Mouse (Mus musculus): ENCODE results near the gene Adamts2. TPM values are rescaled to one million over a fixed set of nuclear protein-coding genes. Genes with fewer than 3 reads are reported as not detected.
A peak's percentile ranks its signal among the peaks of the same experiment; 100 is the strongest.

The Adamts2 gene
- polyA plus RNA-seq, 1 experiment from 2014 or later: 5.7 TPM

DNA sequence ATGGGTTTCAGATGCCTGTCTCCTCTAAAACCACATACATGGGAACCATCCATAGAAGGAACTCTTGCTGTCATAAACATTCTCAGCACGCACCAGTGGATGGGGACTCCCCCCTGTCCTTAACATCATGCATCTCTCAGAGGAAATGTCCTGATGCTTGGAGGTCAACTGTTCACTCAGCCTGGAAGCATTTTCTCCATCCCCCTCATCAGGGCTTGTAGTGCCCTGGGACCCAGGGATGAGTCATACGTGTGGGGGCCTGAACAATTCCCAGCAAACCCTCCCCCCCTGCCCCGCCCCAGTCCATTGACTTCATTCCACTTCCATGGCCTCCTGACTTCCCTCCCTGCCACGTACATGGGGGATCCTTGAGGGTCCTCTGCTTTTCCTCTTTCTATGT, 62.9 kb downstream of the Adamts2 start:
- 61% methylated on average over 4 of the region's 4 CpGs for WGBS
- Histone ChIP-seq H3K27me3 (ENCODE audit: insufficient read depth, low read length) (no peaks in the 10 kb centered on the region), H3K4me3 (ENCODE audit: low read length) (no peak overlapping the region), H3K9me3 (ENCODE audit: low read length) (no peaks in the 10 kb centered on the region), H3K4me2 (replicated peaks; ENCODE audit: low read depth, low read length) (no peak overlapping the region), H3K27ac (ENCODE audit: low read length) (no peak overlapping the region), H3K36me3 (ENCODE audit: insufficient read depth, low read length) (no peaks in the 10 kb centered on the region), H3K9ac (replicated peaks; ENCODE audit: low read length) (no peak overlapping the region), H3K4me1 (ENCODE audit: insufficient read depth, low read length) (0 out of 2 replicates have a peak, but pooled peaks cover under 1% of the 10 kb centered on the region)
- ATAC-seq (ENCODE audit: low FRiP score, low TSS enrichment): no peak

DNA sequence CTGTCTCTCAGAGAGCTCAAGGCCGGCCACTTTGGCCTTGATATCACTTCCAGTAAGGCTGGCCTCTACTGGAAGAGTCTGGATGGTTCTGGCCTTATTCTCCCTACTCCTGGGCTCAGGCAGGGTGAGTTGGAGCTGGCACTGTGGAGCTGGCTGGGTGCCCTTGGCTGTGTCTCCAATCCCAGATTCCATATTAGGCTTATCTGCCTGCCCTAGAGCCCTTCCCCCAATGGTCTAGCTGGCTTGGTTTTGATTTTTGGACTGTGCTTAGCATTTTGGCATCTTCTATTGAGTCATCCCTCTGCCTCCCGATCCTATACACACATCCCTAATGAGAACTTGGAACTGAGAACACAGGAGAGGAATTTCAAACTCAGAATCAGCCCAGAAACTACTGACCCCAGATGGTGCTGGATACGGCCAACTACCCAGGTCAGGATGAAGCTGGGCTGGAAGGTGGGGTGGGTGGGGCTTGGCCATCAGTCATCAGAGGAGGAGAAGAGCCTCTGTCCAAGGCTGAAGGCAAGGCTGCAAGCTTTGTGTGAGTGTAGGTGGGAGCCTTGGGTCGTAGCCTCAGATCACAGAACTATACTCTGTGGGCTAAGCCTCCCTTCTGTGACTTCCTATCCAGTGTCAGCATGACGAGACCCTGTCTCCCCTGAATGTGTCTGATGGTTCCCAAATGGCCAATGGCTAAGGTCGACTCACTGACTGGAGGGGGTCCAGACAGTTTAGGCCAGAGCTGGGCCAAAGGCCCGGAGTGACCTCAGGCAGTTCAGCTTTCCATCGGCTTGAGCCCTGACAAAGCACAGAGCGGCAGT, 67.9 kb downstream of the Adamts2 start:
- H3K9ac ChIP-seq (replicated peaks; ENCODE audit: low read length): 0 out of 2 replicates have a peak overlapping the region, but pooled peaks have one; percentile 10
- H3K27ac ChIP-seq (ENCODE audit: low read length): 0 out of 2 replicates have a peak overlapping the region, but pooled peaks have one; percentile 4
- no peaks in the 10 kb centered on the region for H3K36me3 ChIP-seq (ENCODE audit: insufficient read depth, low read length)
- no peaks in the 10 kb centered on the region for H3K9me3 ChIP-seq (ENCODE audit: low read length)
- H3K4me3 ChIP-seq (ENCODE audit: low read length): no peak overlapping the region
- no peaks in the 10 kb centered on the region for H3K27me3 ChIP-seq (ENCODE audit: insufficient read depth, low read length)
- no peak for ATAC-seq (ENCODE audit: low FRiP score, low TSS enrichment)
- WGBS: 57% methylated on average over 9 of the region's 9 CpGs
- H3K4me1 ChIP-seq (ENCODE audit: insufficient read depth, low read length): 0 out of 2 replicates have a peak, but pooled peaks cover 5% of the 10 kb centered on the region
- H3K4me2 ChIP-seq (replicated peaks; ENCODE audit: low read depth, low read length): no peak overlapping the region

DNA sequence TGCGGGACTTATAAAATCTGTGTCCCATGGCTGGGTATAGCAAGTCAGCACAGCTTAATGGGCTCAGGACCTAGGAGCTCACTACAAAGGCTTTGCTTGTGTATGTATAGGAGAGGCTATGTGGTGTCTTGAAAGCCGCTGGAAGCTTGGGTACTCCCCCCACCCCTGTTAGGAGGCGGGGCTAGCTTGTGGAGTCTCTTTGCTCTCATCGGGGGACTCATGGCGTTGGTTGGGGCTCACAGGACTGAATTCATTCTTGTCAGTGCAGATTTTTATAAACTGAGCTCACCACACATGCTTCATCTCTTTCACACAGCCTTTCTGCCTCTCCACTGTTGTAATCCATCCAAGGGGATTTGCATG, 68.5 kb downstream of the Adamts2 start:
- Histone ChIP-seq H3K36me3 (ENCODE audit: insufficient read depth, low read length) (no peaks in the 10 kb centered on the region), H3K9me3 (ENCODE audit: low read length) (no peaks in the 10 kb centered on the region), H3K4me3 (ENCODE audit: low read length) (no peak overlapping the region), H3K27ac (ENCODE audit: low read length) (0 out of 2 replicates have a peak overlapping the region, but pooled peaks have one; percentile 4), H3K4me1 (ENCODE audit: insufficient read depth, low read length) (0 out of 2 replicates have a peak, but pooled peaks cover 5% of the 10 kb centered on the region), H3K27me3 (ENCODE audit: insufficient read depth, low read length) (no peaks in the 10 kb centered on the region), H3K4me2 (replicated peaks; ENCODE audit: low read depth, low read length) (no peak overlapping the region), H3K9ac (replicated peaks; ENCODE audit: low read length) (no peak overlapping the region)
- WGBS: 77% methylated on average over 5 of the region's 5 CpGs
- ATAC-seq (ENCODE audit: low FRiP score, low TSS enrichment): no peak

DNA sequence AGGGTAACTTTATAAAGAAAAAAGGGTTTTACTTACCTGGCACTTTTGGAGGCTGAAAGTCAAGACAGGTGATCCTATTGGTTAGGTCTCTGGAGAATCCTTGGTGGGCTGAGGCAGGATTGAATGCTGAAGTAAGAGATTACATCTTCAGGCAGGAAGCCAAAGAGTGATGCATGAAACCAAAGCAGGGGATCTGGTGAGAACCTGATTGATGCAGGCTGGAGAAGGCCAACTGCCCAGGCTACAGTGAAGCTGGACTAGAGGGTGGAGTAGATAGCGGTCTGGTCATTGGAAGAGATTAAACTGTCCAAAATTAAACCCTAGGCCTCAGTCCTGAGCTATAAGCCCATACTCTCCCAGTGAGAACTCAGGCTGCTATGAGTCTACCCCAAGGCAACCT, 69.0 kb downstream of the Adamts2 start:
- Histone ChIP-seq H3K9me3 (ENCODE audit: low read length) (no peaks in the 10 kb centered on the region), H3K4me3 (ENCODE audit: low read length) (no peak overlapping the region), H3K9ac (replicated peaks; ENCODE audit: low read length) (no peak overlapping the region), H3K27me3 (ENCODE audit: insufficient read depth, low read length) (no peaks in the 10 kb centered on the region), H3K36me3 (ENCODE audit: insufficient read depth, low read length) (no peaks in the 10 kb centered on the region), H3K4me1 (ENCODE audit: insufficient read depth, low read length) (0 out of 2 replicates have a peak, but pooled peaks cover 5% of the 10 kb centered on the region), H3K27ac (ENCODE audit: low read length) (no peak overlapping the region), H3K4me2 (replicated peaks; ENCODE audit: low read depth, low read length) (no peak overlapping the region)
- no peak for ATAC-seq (ENCODE audit: low FRiP score, low TSS enrichment)
- 93% methylated on average over 1 of the region's 1 CpGs for WGBS

DNA sequence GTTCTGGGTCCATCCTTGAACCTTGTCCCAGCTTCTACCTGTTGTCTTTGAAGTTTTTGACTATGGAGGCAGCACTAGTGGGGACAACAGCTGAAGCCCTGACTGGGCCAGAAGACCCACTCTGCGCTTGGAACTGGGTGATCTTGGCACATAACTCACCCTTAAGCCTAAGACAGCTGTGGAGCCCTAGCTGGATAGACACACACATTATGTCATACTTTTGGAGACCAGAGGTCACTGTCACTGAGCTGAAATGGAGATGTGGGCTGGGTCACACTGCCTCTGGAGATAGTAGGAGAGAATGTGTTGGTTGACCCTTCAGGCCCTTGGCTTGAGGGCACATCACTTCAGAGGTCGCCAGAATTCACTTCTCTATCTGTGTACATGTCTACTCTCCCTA, 69.5 kb downstream of the Adamts2 start:
- WGBS: 78% methylated on average over 2 of the region's 2 CpGs
- no peak for ATAC-seq (ENCODE audit: low FRiP score, low TSS enrichment)
- no peaks in the 10 kb centered on the region for H3K36me3 ChIP-seq (ENCODE audit: insufficient read depth, low read length)
- H3K4me2 ChIP-seq (replicated peaks; ENCODE audit: low read depth, low read length): no peak overlapping the region
- no peaks in the 10 kb centered on the region for H3K27me3 ChIP-seq (ENCODE audit: insufficient read depth, low read length)
- H3K4me3 ChIP-seq (ENCODE audit: low read length): no peak overlapping the region
- H3K4me1 ChIP-seq (ENCODE audit: insufficient read depth, low read length): 0 out of 2 replicates have a peak, but pooled peaks cover 5% of the 10 kb centered on the region
- H3K9ac ChIP-seq (replicated peaks; ENCODE audit: low read length): no peak overlapping the region
- no peak overlapping the region for H3K27ac ChIP-seq (ENCODE audit: low read length)
- no peaks in the 10 kb centered on the region for H3K9me3 ChIP-seq (ENCODE audit: low read length)

DNA sequence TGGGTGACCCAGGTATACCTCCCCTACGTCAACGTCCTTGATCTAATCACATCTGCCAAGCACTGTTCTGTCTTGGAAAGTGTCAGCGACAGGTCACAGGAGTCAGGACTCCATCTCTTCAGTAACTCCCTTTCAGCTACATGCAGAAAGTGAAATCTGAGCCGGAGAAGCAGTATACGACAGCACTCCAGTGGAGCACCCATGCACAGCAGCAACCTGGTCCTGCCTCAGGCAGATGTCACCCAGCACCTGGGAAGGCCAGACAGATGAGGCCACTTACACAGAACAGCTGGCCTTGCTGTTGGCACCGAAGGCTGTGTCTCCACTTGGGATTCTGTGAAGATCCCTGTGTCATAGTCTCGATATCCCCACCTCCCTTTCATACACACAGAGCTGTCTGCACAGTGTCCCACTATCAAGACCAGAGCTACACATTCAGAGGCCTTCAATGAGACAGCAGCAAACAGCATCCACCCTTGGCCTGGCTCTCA, 70.0 kb downstream of the Adamts2 start:
- no peaks in the 10 kb centered on the region for H3K36me3 ChIP-seq (ENCODE audit: insufficient read depth, low read length)
- 48% methylated on average over 7 of the region's 7 CpGs for WGBS
- no peaks in the 10 kb centered on the region for H3K27me3 ChIP-seq (ENCODE audit: insufficient read depth, low read length)
- no peak overlapping the region for H3K4me3 ChIP-seq (ENCODE audit: low read length)
- 0 out of 2 replicates have a peak, but pooled peaks cover 5% of the 10 kb centered on the region for H3K4me1 ChIP-seq (ENCODE audit: insufficient read depth, low read length)
- no peak for ATAC-seq (ENCODE audit: low FRiP score, low TSS enrichment)
- no peak overlapping the region for H3K27ac ChIP-seq (ENCODE audit: low read length)
- no peak overlapping the region for H3K9ac ChIP-seq (replicated peaks; ENCODE audit: low read length)
- H3K4me2 ChIP-seq (replicated peaks; ENCODE audit: low read depth, low read length): no peak overlapping the region
- H3K9me3 ChIP-seq (ENCODE audit: low read length): no peaks in the 10 kb centered on the region

DNA sequence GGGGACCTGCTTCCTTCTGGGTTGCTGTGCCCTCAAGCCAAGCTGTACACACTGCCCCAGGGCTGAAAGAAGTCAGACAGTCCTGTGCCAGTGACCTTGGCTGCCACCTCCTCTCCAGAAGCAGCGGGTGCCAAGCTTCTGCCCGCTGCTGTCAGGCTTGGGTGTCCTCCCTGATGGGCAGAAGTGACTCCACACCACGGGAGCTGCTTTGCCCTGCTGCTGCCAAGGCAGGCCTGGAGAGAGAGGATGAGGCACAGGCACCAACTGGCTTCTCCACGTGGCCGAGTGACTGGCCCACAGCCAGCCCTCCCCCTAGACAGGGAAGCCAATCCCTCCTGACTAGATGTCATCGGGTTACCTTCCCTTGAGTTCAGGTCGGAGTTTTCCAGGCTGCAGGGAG, 71.0 kb downstream of the Adamts2 start:
- Histone ChIP-seq H3K9ac (replicated peaks; ENCODE audit: low read length) (no peak overlapping the region), H3K4me2 (replicated peaks; ENCODE audit: low read depth, low read length) (no peak overlapping the region), H3K9me3 (ENCODE audit: low read length) (no peaks in the 10 kb centered on the region), H3K27me3 (ENCODE audit: insufficient read depth, low read length) (no peaks in the 10 kb centered on the region), H3K36me3 (ENCODE audit: insufficient read depth, low read length) (no peaks in the 10 kb centered on the region), H3K4me1 (ENCODE audit: insufficient read depth, low read length) (0 out of 2 replicates have a peak, but pooled peaks cover 5% of the 10 kb centered on the region), H3K27ac (ENCODE audit: low read length) (no peak overlapping the region), H3K4me3 (ENCODE audit: low read length) (no peak overlapping the region)
- ATAC-seq (ENCODE audit: low FRiP score, low TSS enrichment): no peak
- WGBS: 31% methylated on average over 7 of the region's 7 CpGs

DNA sequence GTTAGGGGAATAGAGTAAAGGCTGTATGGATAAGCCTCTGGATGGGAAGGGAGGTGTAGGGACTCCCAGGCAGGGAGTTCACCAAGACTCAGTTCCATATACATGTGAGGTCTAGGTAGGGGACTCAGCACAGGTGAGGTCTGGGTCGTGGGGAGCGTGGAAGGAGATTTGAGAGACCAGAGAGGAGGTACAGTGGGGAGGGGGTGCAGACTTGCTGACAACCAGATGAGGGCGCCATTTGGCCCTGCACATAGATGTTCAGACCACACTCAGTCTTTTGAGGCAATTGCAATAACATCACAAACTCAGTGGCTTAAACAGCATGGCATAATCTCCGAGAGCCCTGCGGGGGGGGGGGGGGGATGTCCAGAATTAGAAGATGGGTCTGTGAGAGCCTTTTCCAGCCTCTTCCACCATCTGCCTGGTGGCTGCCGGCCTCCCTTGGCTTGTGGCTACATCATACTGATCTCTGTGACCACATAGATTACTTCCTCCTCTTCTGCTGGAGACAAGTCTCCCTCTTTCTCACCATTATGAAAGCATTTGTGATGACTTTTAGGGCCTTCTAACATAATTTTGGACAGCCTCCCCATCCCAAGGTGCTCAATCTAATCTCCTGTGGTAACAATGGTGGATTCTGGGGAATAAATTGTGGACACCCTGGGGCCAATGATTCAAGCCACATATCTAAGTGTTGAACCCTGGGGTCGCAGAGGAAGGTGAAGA, 71.8 kb downstream of the Adamts2 start:
- Histone ChIP-seq H3K27ac (ENCODE audit: low read length) (no peak overlapping the region), H3K9me3 (ENCODE audit: low read length) (no peaks in the 10 kb centered on the region), H3K27me3 (ENCODE audit: insufficient read depth, low read length) (no peaks in the 10 kb centered on the region), H3K9ac (replicated peaks; ENCODE audit: low read length) (no peak overlapping the region), H3K36me3 (ENCODE audit: insufficient read depth, low read length) (no peaks in the 10 kb centered on the region), H3K4me1 (ENCODE audit: insufficient read depth, low read length) (0 out of 2 replicates have a peak, but pooled peaks cover 5% of the 10 kb centered on the region), H3K4me3 (ENCODE audit: low read length) (no peak overlapping the region), H3K4me2 (replicated peaks; ENCODE audit: low read depth, low read length) (no peak overlapping the region)
- ATAC-seq (ENCODE audit: low FRiP score, low TSS enrichment): no peak
- 74% methylated on average over 6 of the region's 7 CpGs for WGBS

DNA sequence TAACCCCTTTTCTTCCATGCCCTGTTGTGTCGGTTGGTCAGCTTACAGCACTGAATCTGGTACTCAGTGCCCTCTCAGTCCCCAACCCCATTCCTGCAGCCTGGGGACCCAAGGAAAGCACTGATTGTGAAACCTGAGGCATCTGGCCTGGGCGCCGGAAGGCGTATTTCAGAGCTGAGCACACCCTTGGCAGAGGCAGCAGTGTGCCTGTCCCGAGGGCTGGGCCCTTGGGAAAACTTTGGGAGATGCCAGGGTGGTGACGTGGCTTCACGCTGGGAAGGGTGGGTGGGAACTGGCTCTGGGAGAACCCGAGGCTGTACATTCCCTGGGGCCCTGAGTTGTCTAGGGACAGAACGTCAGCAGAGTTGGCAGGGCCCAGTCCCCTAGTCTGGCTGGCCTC, 72.5 kb downstream of the Adamts2 start:
- WGBS: 76% methylated on average over 9 of the region's 9 CpGs
- Histone ChIP-seq H3K4me1 (ENCODE audit: insufficient read depth, low read length) (0 out of 2 replicates have a peak, but pooled peaks cover 5% of the 10 kb centered on the region), H3K4me3 (ENCODE audit: low read length) (no peak overlapping the region), H3K9me3 (ENCODE audit: low read length) (no peaks in the 10 kb centered on the region), H3K4me2 (replicated peaks; ENCODE audit: low read depth, low read length) (no peak overlapping the region), H3K27me3 (ENCODE audit: insufficient read depth, low read length) (no peaks in the 10 kb centered on the region), H3K27ac (ENCODE audit: low read length) (no peak overlapping the region), H3K9ac (replicated peaks; ENCODE audit: low read length) (no peak overlapping the region), H3K36me3 (ENCODE audit: insufficient read depth, low read length) (no peaks in the 10 kb centered on the region)
- no peak for ATAC-seq (ENCODE audit: low FRiP score, low TSS enrichment)

All from kidney, embryonic 16.5 days (tissue).